Mouse (Mus musculus) cerebellum, adult 2 months (tissue): ENCODE data around the gene Dennd2a. TPM values are rescaled to one million over a fixed set of nuclear protein-coding genes. Genes with fewer than 3 reads are reported as not detected.
"Not testable (repeated sequence)": the region's sequence is repeated elsewhere in the genome, so short reads cannot be mapped to it uniquely, and the experiment has no call there.

Experiments
- DNase-seq, 2 experiments: peaks; one replicate each; pipeline ENCODE4 v3.0.0; 2021
- H3K27ac ChIP-seq: fragments of 200-500 bp; 2 replicates; pipeline ENCODE4 v1.5.1; 2012; ENCODE audit warnings: low read length, control low read depth, inconsistent platforms; ENCODE audit not compliant: insufficient read depth
- H3K27me3 ChIP-seq: fragments of 200-500 bp; 2 replicates; pipeline ENCODE4 v1.6.1; 2012; ENCODE audit warnings: inconsistent platforms, mild to moderate bottlenecking, low read length, moderate library complexity; ENCODE audit not compliant: control insufficient read depth, insufficient read depth
- H3K4me1 ChIP-seq: fragments of 200-500 bp; 2 replicates; pipeline ENCODE4 v1.6.1; 2011; ENCODE audit warnings: low read length; ENCODE audit not compliant: control insufficient read depth, insufficient read depth
- H3K4me3 ChIP-seq: fragments of 200-500 bp; replicated peaks from 2 replicates; pipeline ENCODE3; 2011; ENCODE audit warnings: mild to moderate bottlenecking, low read depth, low read length, control low read depth; ENCODE audit not compliant: insufficient read depth
- CTCF ChIP-seq: fragments of 200-500 bp; IDR thresholded peaks from 2 replicates; pipeline ENCODE4 v1.5.1; 2011; ENCODE audit warnings: low read depth, mild to moderate bottlenecking, control low read depth, low read length, moderate library complexity, borderline replicate concordance; ENCODE audit not compliant: insufficient read depth
- POLR2A ChIP-seq: fragments of 200-500 bp; IDR thresholded peaks from 2 replicates; pipeline ENCODE4 v1.6.1; 2011; ENCODE audit warnings: low read length, control low read depth, borderline replicate concordance; ENCODE audit not compliant: insufficient read depth
- WGBS: fragments of 180-500 bp; shearing (Covaris S2); methylation state at CpG from one replicate; pipeline ENCODE4 v1.1.7; 2018; 5-methylcytosine and 5-hydroxymethylcytosine counted together
- polyA plus RNA-seq: library from polyadenylated mRNA; depleted of rRNA; stranded (reverse); fragments of >200 nt; gene quantifications from 2 replicates; pipeline ENCODE4 v1.2.3, GENCODE M21; 2012

Gene Dennd2a
- polyA plus RNA-seq, 1 experiment = 12.3 TPM

GRCm38 (mm10) chr6:39450580-39450979 lies 107.1 kb downstream of the Dennd2a start:
- Histone ChIP-seq H3K4me1 (no peaks in the 10 kb centered on the region), H3K4me3 (no peak overlapping the region), H3K27me3 (no peaks in the 10 kb centered on the region), H3K27ac (no peak overlapping the region)
- 93% methylated on average over 4 of the region's 4 CpGs for WGBS
- TF ChIP-seq POLR2A (no peak), CTCF (no peak)
- no peak for DNase-seq

- 53% methylated on average over 4 of the region's 4 CpGs for WGBS
- TF ChIP-seq CTCF (no peak), POLR2A (no peak)
Observed at GRCm38 (mm10) chr6:39447429-39448185, 110.1 kb downstream of the Dennd2a start.

GRCm38 (mm10) chr6:39445801-39446572 lies 111.7 kb downstream of the Dennd2a start:
- 12% methylated on average over 19 of the region's 19 CpGs for WGBS
- Histone ChIP-seq H3K27me3 (no peaks in the 10 kb centered on the region), H3K4me3 (no peak overlapping the region), H3K4me1 (no peaks in the 10 kb centered on the region), H3K27ac (no peak overlapping the region)
- DNase-seq = no peak
- TF ChIP-seq CTCF (no peak), POLR2A (no peak)

More at GRCm38 (mm10) chr6:39447429-39448185, 110.1 kb downstream of the Dennd2a start:
- Histone ChIP-seq H3K27ac (no peak overlapping the region), H3K27me3 (no peaks in the 10 kb centered on the region), H3K4me3 (no peak overlapping the region), H3K4me1 (no peaks in the 10 kb centered on the region)
- DNase-seq = no peak

- Histone ChIP-seq H3K4me3 (no peak overlapping the region), H3K4me1 (no peaks in the 10 kb centered on the region), H3K27ac (no peak overlapping the region), H3K27me3 (no peaks in the 10 kb centered on the region)
- TF ChIP-seq CTCF = no peak
- TF ChIP-seq POLR2A = no peak
- no peak for DNase-seq
Observed at GRCm38 (mm10) chr6:39442786-39443287, 114.8 kb downstream of the Dennd2a start.

GRCm38 (mm10) chr6:39440207-39440606 lies 117.5 kb downstream of the Dennd2a start:
- TF ChIP-seq POLR2A (no peak), CTCF (no peak)
- no peak for DNase-seq
- H3K4me3 ChIP-seq = no peak overlapping the region
- H3K27ac ChIP-seq = no peak overlapping the region
- H3K4me1 ChIP-seq = no peaks in the 10 kb centered on the region
- no peaks in the 10 kb centered on the region for H3K27me3 ChIP-seq

- not testable (repeated sequence) for H3K4me3 ChIP-seq, H3K27me3 ChIP-seq, H3K4me1 ChIP-seq, H3K27ac ChIP-seq, DNase-seq
- WGBS = 94% methylated on average over 6 of the region's 6 CpGs
Observed at GRCm38 (mm10) chr6:39437519-39437918, 120.1 kb downstream of the Dennd2a start.

- Histone ChIP-seq H3K27me3 (no peaks in the 10 kb centered on the region), H3K4me3 (no peak overlapping the region), H3K4me1 (no peaks in the 10 kb centered on the region), H3K27ac (no peak overlapping the region)
- DNase-seq = no peak
- TF ChIP-seq POLR2A = no peak
- TF ChIP-seq CTCF = no peak
- WGBS = 84% methylated on average over 5 of the region's 5 CpGs
Observed at GRCm38 (mm10) chr6:39435875-39436274, 121.8 kb downstream of the Dennd2a start.
